8 mouse cellular contexts compared by ENCODE assay signal in genomic region chr13:44730939-44731551, GRCm38 (mm10). TPM values are rescaled to one million over a fixed set of nuclear protein-coding genes. Genes with fewer than 3 reads are reported as not detected.
A peak's percentile ranks its signal among the peaks of the same experiment; 100 is the strongest.
DNase-seq lines count a peak whose midpoint lies in the region; ATAC-seq lines count a peak whose summit lies in the region.

No protein-coding gene starts in this region.

- H3K36me3 ChIP-seq in hindbrain, embryonic 15.5 days: no peaks in the 10 kb centered on the region

- ATAC-seq in hindbrain, embryonic 15.5 days (ENCODE audit: low FRiP score, low read depth): peak; percentile 88

- H3K4me2 ChIP-seq in hindbrain, embryonic 15.5 days: peak overlapping the region; percentile 91

- H3K9me3 ChIP-seq in hindbrain, embryonic 15.5 days: no peaks in the 10 kb centered on the region

- peak; percentile 84 for DNase-seq in T-cell, adult 2 months (ENCODE audit: low spot score)
- DNase-seq in cerebellum, postnatal 36 days: peak; percentile 83 to 90
- DNase-seq in frontal cortex, postnatal 36 days (ENCODE audit: low spot score in 2 of 2): peak; percentile 93
- DNase-seq in left cerebral cortex, adult 18-20 months (ENCODE audit: low spot score in 2 of 2): peak; percentile 87 to 88
- DNase-seq in lung, postnatal 4 days: peak; percentile 89 to 91
- DNase-seq in retina, postnatal 1 day: peak; percentile 96
- DNase-seq in thymus, postnatal 4 days: peak; percentile 86

- H3K9ac ChIP-seq in hindbrain, embryonic 15.5 days: peak overlapping the region; percentile 83

- no peaks in the 10 kb centered on the region for H3K27me3 ChIP-seq in hindbrain, embryonic 15.5 days

- H3K4me1 ChIP-seq in hindbrain, embryonic 15.5 days (replicated peaks): peaks cover 30% of the 10 kb centered on the region

- H3K27ac ChIP-seq in hindbrain, embryonic 15.5 days (replicated peaks): peak overlapping the region; percentile 100

- H3K4me3 ChIP-seq in hindbrain, embryonic 15.5 days: peak overlapping the region; percentile 93

- under 1% methylated on average over 41 of the region's 41 CpGs for WGBS in hindbrain, embryonic 15.5 days

RNA-seq across cellular contexts. Expression of gene Jarid2, which starts 1.8 kb away (rescaled TPM):
- 34.7 and 38.3 TPM in 2 replicates for polyA plus RNA-seq in hindbrain, embryonic 15.5 days (2015; fragmentation: Nextera tagmentation; extraction: Ambion mirVana)
- 10 to 100 TPM; 29.0 to 33.6 TPM for total RNA-seq in left cerebral cortex, adult 18-20 months (2021)

Comparison
In these comparisons a context has a peak if more than half of its experiments do, and no peak if none do; other contexts are left out.
1. Peak in every context shown above with its lines: DNase-seq, ATAC-seq, H3K4me3 ChIP-seq and H3K27ac ChIP-seq.